20 mouse cellular contexts compared by ENCODE assay signal in genomic region chr2:84640833-84641232, GRCm38 (mm10). TPM values are rescaled to one million over a fixed set of nuclear protein-coding genes. Genes with fewer than 3 reads are reported as not detected.
"Had no signal": no experiment of that assay in that cellular context is flagged by ENCODE, and none has a peak within 500 bp of the region (broad histone marks: within the 10 kb centered on the region; RNA-seq: fewer than 3 reads in every experiment).

No protein-coding gene starts in this region.

- H3K9me3 ChIP-seq: liver, embryonic 13.5 days; megakaryocyte, embryonic 14.5 days; midbrain, embryonic 12.5 days had no signal

- ATAC-seq: liver, postnatal 0 days; midbrain, embryonic 16.5 days had no signal

- H3K36me3 ChIP-seq: liver, embryonic 13.5 days had no signal

- H3K4me3 ChIP-seq: layer of hippocampus, adult 2 months; liver, embryonic 13.5 days; megakaryocyte, embryonic 14.5 days; midbrain, embryonic 12.5 days had no signal

- H3K4me2 ChIP-seq: liver, embryonic 13.5 days; midbrain, embryonic 12.5 days had no signal

- H3K27me3 ChIP-seq: liver, embryonic 13.5 days; megakaryocyte, embryonic 14.5 days; midbrain, embryonic 12.5 days had no signal

- DNase-seq: kidney, adult 18-20 months; kidney, postnatal 10 days; kidney, postnatal 4 days; left cerebral cortex, postnatal 4 days; liver; liver, embryonic 13.5 days; liver, postnatal 0 days; lung, postnatal 10 days; right cerebral cortex, postnatal 25 days; thymus, postnatal 4 days had no signal

- H3K27ac ChIP-seq: liver, embryonic 13.5 days; macrophage; midbrain, embryonic 12.5 days had no signal

- H3K9ac ChIP-seq: liver, embryonic 13.5 days; liver, postnatal 0 days; midbrain, embryonic 12.5 days had no signal

RNA-seq across cellular contexts. Expression of gene Btbd18, which starts 18.0 kb away (rescaled TPM):
- total RNA-seq: layer of hippocampus, adult 2 months; layer of hippocampus, postnatal 10 days; left cerebral cortex, postnatal 10 days; left cerebral cortex, postnatal 4 days had no signal
- polyA plus RNA-seq: liver, postnatal 0 days; macrophage; small intestine, adult 2 months had no signal

RNA-seq across cellular contexts. Expression of gene Gm28635, which starts 37.0 kb away (rescaled TPM):
- polyA plus RNA-seq: kidney, embryonic 14.5 days; liver, embryonic 13.5 days; liver, postnatal 0 days; macrophage; midbrain, embryonic 12.5 days; midbrain, embryonic 16.5 days; small intestine, adult 2 months; stomach, embryonic 16.5 days had no signal
